Mouse (Mus musculus): ENCODE measurements around the gene Dusp27.

Gene Dusp27

GRCm38 (mm10) chr1:166053285-166053955 is 74.3 kb downstream of the Dusp27 start:
- H3K9me3 ChIP-seq (ENCODE audit: low read length) = 0 out of 2 replicates have a peak, but pooled peaks cover 1% of the 10 kb centered on the region
- H3K36me3 ChIP-seq (ENCODE audit: insufficient read depth, low read length) = no peaks in the 10 kb centered on the region
- peaks cover 54% of the 10 kb centered on the region for H3K27me3 ChIP-seq (ENCODE audit: insufficient read depth, low read length)
- TF ChIP-seq CTCF (conservative IDR thresholded peaks at IDR 0.05; ENCODE audit: low read length) (no peak), NANOG (IDR thresholded peaks at IDR 0.05; ENCODE audit: borderline replicate concordance, low read length) (no peak)
- no peak overlapping the region for H3K4me3 ChIP-seq (replicated peaks; ENCODE audit: low read length)
- H3K4me1 ChIP-seq (replicated peaks; ENCODE audit: low read depth, low read length) = peaks cover 52% of the 10 kb centered on the region

- TF ChIP-seq CTCF (conservative IDR thresholded peaks at IDR 0.05; ENCODE audit: low read length) (no peak), POU5F1 (IDR thresholded peaks at IDR 0.05; ENCODE audit: borderline replicate concordance, low read length) (no peak), NANOG (IDR thresholded peaks at IDR 0.05; ENCODE audit: borderline replicate concordance, low read length) (no peak)
- Histone ChIP-seq H3K36me3 (ENCODE audit: insufficient read depth, low read length) (no peaks in the 10 kb centered on the region), H3K9me3 (ENCODE audit: low read length) (no peaks in the 10 kb centered on the region), H3K27me3 (ENCODE audit: insufficient read depth, low read length) (peaks cover 79% of the 10 kb centered on the region), H3K4me3 (replicated peaks; ENCODE audit: low read length) (peak overlapping the region; percentile 58), H3K4me1 (replicated peaks; ENCODE audit: low read depth, low read length) (peaks cover 48% of the 10 kb centered on the region)
Observed at GRCm38 (mm10) chr1:166049046-166049827, 78.5 kb downstream of the Dusp27 start.

- peak overlapping the region; percentile 58 for H3K4me3 ChIP-seq (replicated peaks; ENCODE audit: low read length)
- no peaks in the 10 kb centered on the region for H3K9me3 ChIP-seq (ENCODE audit: low read length)
- TF ChIP-seq POU5F1 (IDR thresholded peaks at IDR 0.05; ENCODE audit: borderline replicate concordance, low read length) (no peak), CTCF (conservative IDR thresholded peaks at IDR 0.05; ENCODE audit: low read length) (no peak), NANOG (IDR thresholded peaks at IDR 0.05; ENCODE audit: borderline replicate concordance, low read length) (no peak)
- peaks cover 50% of the 10 kb centered on the region for H3K4me1 ChIP-seq (replicated peaks; ENCODE audit: low read depth, low read length)
- H3K36me3 ChIP-seq (ENCODE audit: insufficient read depth, low read length) = no peaks in the 10 kb centered on the region
- peaks cover 77% of the 10 kb centered on the region for H3K27me3 ChIP-seq (ENCODE audit: insufficient read depth, low read length)
Observed at GRCm38 (mm10) chr1:166048230-166048911, 79.4 kb downstream of the Dusp27 start.
